Mouse (Mus musculus): ENCODE measurements around the gene U2af1. TPM values are rescaled to one million over a fixed set of nuclear protein-coding genes. Genes with fewer than 3 reads are reported as not detected.
"Not testable (repeated sequence)": the region's sequence is repeated elsewhere in the genome, so short reads cannot be mapped to it uniquely, and the experiment has no call there.

U2af1 gene
- polyA plus RNA-seq (2016; fragmentation: Nextera tagmentation; extraction: Ambion mirVana): 305 and 307 TPM in 2 replicates

GRCm38 (mm10) chr17:31658468-31659185, at the start of gene U2af1:
U2af1 (minus strand) TSS chr17:31658892.
- Histone ChIP-seq H3K36me3 (peaks cover 21% of the 10 kb centered on the region), H3K27me3 (replicated peaks) (no peaks in the 10 kb centered on the region), H3K27ac (peak within 1 kb of the TSS; percentile 75), H3K9ac (peak within 1 kb of the TSS; percentile 96), H3K4me2 (replicated peaks) (peak within 1 kb of the TSS; percentile 61), H3K4me3 (peak within 1 kb of the TSS; percentile 99), H3K9me3 (no peaks in the 10 kb centered on the region), H3K4me1 (peaks cover 13% of the 10 kb centered on the region)
- WGBS: under 1% methylated on average over 76 of the region's 77 CpGs
- peak; percentile 99 for ATAC-seq (ENCODE audit: low FRiP score, low read depth)

- 66% methylated on average over 20 of the region's 20 CpGs for WGBS
- no peak for ATAC-seq (ENCODE audit: low FRiP score, low read depth)
- H3K4me2 ChIP-seq (replicated peaks): no peak overlapping the region
- H3K9ac ChIP-seq: no peak overlapping the region
- H3K4me1 ChIP-seq: no peaks in the 10 kb centered on the region
- no peaks in the 10 kb centered on the region for H3K27me3 ChIP-seq (replicated peaks)
- H3K27ac ChIP-seq: no peak overlapping the region
- no peaks in the 10 kb centered on the region for H3K9me3 ChIP-seq
- no peaks in the 10 kb centered on the region for H3K36me3 ChIP-seq
- no peak overlapping the region for H3K4me3 ChIP-seq
These were observed 46.8 kb upstream of the U2af1 start for GRCm38 (mm10) chr17:31705271-31706020.

DNA sequence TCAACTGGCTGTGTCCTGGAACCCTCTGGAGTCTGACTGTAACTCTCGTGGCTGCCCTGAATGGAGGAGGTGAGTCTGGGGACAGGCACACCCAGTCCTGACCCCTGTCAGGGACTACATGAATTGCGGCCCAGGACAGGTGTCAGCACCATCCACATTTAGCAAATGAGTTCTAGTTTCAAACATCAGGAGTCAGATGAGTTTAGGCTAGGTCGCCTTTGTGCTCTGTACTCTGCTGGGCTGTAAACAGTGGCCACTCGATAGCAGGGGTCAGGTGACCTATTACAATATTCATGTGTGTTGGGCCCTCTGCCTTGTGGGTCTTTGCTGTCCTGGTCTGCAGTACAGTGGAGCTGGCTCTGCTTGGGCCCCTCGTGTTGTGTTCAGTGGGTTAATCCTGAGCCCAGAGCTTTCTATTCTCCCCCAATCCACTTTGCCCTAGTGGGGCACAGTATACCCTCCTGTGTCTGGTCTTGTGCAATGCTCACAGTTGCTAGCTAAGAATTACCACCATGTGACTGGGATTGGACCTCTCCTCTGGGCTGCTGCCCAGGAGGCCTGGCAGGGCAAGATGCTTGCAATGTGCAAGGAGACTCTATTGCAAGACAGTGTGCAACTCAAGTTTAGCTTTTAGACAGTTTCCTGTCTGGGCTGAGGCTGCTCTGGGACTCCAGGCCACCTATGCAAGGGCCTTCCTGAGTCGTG, 44.7 kb upstream of the U2af1 start:
- no peak for ATAC-seq (ENCODE audit: low FRiP score, low read depth)
- H3K9me3 ChIP-seq: no peaks in the 10 kb centered on the region
- H3K4me2 ChIP-seq (replicated peaks): no peak overlapping the region
- no peak overlapping the region for H3K27ac ChIP-seq
- 72% methylated on average over 6 of the region's 6 CpGs for WGBS
- H3K4me1 ChIP-seq: no peaks in the 10 kb centered on the region
- no peak overlapping the region for H3K4me3 ChIP-seq
- no peak overlapping the region for H3K9ac ChIP-seq
- no peaks in the 10 kb centered on the region for H3K36me3 ChIP-seq
- H3K27me3 ChIP-seq (replicated peaks): no peaks in the 10 kb centered on the region

GRCm38 (mm10) chr17:31698347-31698746, 39.7 kb upstream of the U2af1 start:
- Histone ChIP-seq H3K27ac (no peak overlapping the region), H3K4me1 (peaks cover 10% of the 10 kb centered on the region), H3K36me3 (no peaks in the 10 kb centered on the region), H3K4me3 (no peak overlapping the region), H3K4me2 (replicated peaks) (no peak overlapping the region), H3K9ac (no peak overlapping the region), H3K27me3 (replicated peaks) (no peaks in the 10 kb centered on the region), H3K9me3 (no peaks in the 10 kb centered on the region)
- WGBS: 71% methylated on average over 11 of the region's 11 CpGs
- no peak for ATAC-seq (ENCODE audit: low FRiP score, low read depth)

DNA sequence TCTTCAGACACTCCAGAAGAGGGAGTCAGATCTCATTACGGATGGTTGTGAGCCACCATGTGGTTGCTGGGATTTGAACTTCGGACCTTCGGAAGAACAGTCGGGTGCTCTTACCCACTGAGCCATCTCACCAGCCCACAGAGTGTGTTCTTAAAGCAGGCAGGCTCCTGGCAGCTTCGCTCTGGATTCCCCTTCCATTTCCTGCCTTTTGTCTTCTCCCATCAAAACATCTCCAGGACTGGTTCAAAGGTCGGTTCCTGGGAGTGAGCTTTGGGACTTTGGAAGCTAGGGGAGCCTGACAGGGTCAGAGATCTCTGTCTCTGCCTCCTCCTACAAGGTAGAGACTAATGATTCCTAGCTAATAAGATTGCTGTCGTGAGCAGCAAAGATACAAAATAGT, 36.7 kb upstream of the U2af1 start:
- ATAC-seq (ENCODE audit: low FRiP score, low read depth); H3K4me2 ChIP-seq (replicated peaks); H3K4me3 ChIP-seq; H3K36me3 ChIP-seq; H3K27me3 ChIP-seq (replicated peaks); H3K27ac ChIP-seq; H3K9ac ChIP-seq; H3K9me3 ChIP-seq: not testable (repeated sequence)
- WGBS: 86% methylated on average over 7 of the region's 7 CpGs
- H3K4me1 ChIP-seq: peaks cover 12% of the 10 kb centered on the region

GRCm38 (mm10) chr17:31694949-31695348, 36.3 kb upstream of the U2af1 start:
- no peak for ATAC-seq (ENCODE audit: low FRiP score, low read depth)
- H3K27ac ChIP-seq: no peak overlapping the region
- WGBS: 96% methylated on average over 1 of the region's 1 CpGs
- no peaks in the 10 kb centered on the region for H3K9me3 ChIP-seq
- H3K27me3 ChIP-seq (replicated peaks): no peaks in the 10 kb centered on the region
- no peaks in the 10 kb centered on the region for H3K36me3 ChIP-seq
- H3K4me2 ChIP-seq (replicated peaks): no peak overlapping the region
- peaks cover 12% of the 10 kb centered on the region for H3K4me1 ChIP-seq
- H3K4me3 ChIP-seq: no peak overlapping the region
- no peak overlapping the region for H3K9ac ChIP-seq

DNA sequence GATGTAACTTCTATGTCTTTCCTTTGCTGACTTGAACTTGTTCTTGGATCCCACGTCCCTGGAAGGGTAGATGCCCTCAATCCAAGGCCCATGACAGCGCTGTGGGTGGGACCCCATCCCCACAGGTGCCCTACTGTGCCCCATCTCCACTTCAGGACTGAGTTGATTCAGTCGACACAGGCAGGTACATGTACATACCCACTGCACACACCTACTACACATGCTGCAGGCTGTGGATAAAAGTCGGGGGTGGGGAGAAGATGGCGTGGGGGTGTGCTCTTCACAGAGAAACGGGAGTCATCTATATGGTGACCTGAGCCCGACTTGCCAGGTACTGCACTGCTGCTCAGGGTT, 35.3 kb upstream of the U2af1 start:
- H3K4me2 ChIP-seq (replicated peaks): peak overlapping the region; percentile 52; the same call in 1 of the 2 replicates
- H3K27ac ChIP-seq: no peak overlapping the region
- H3K9ac ChIP-seq: no peak overlapping the region
- H3K9me3 ChIP-seq: no peaks in the 10 kb centered on the region
- ATAC-seq (ENCODE audit: low FRiP score, low read depth): peak; percentile 50; the same call in 1 of the 2 replicates
- H3K27me3 ChIP-seq (replicated peaks): no peaks in the 10 kb centered on the region
- H3K4me3 ChIP-seq: no peak overlapping the region
- peaks cover 12% of the 10 kb centered on the region for H3K4me1 ChIP-seq
- no peaks in the 10 kb centered on the region for H3K36me3 ChIP-seq
- WGBS: 60% methylated on average over 7 of the region's 7 CpGs

- Histone ChIP-seq H3K36me3 (no peaks in the 10 kb centered on the region), H3K27me3 (replicated peaks) (no peaks in the 10 kb centered on the region), H3K4me3 (no peak overlapping the region), H3K9me3 (no peaks in the 10 kb centered on the region), H3K4me1 (peaks cover 12% of the 10 kb centered on the region), H3K9ac (no peak overlapping the region; the same call in 1 of the 2 replicates), H3K27ac (no peak overlapping the region), H3K4me2 (replicated peaks) (peak overlapping the region; percentile 52)
- peak; percentile 76 for ATAC-seq (ENCODE audit: low FRiP score, low read depth)
- WGBS: 3% methylated on average over 20 of the region's 20 CpGs
These were observed 34.8 kb upstream of the U2af1 start for GRCm38 (mm10) chr17:31693330-31694022.

DNA sequence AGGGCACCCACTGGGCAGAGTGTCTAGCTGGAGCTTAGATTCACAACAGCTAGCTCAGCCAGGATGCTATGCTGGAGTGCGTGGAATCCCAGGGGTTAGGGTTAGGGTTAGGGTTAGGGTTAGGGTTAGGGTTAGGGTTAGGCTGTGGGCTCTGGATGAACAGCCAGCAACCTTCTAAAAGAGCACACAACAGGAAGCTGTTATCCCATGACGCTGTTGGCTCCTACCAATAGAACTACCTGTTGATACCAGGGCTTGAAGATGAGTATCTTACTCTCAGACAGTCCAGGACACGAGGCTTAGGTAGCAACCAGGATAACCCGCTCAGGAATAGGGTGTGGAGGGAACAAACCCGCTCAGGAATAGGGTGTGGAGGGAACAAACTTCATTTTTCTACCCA, 34.2 kb upstream of the U2af1 start:
- no peaks in the 10 kb centered on the region for H3K36me3 ChIP-seq
- H3K4me3 ChIP-seq: no peak overlapping the region
- no peaks in the 10 kb centered on the region for H3K27me3 ChIP-seq (replicated peaks)
- 40% methylated on average over 5 of the region's 5 CpGs for WGBS
- H3K4me1 ChIP-seq: peaks cover 12% of the 10 kb centered on the region
- H3K9ac ChIP-seq: no peak overlapping the region
- peak; percentile 13; the same call in 1 of the 2 replicates for ATAC-seq (ENCODE audit: low FRiP score, low read depth)
- H3K9me3 ChIP-seq: no peaks in the 10 kb centered on the region
- peak overlapping the region; percentile 52; the same call in 1 of the 2 replicates for H3K4me2 ChIP-seq (replicated peaks)
- no peak overlapping the region for H3K27ac ChIP-seq

DNA sequence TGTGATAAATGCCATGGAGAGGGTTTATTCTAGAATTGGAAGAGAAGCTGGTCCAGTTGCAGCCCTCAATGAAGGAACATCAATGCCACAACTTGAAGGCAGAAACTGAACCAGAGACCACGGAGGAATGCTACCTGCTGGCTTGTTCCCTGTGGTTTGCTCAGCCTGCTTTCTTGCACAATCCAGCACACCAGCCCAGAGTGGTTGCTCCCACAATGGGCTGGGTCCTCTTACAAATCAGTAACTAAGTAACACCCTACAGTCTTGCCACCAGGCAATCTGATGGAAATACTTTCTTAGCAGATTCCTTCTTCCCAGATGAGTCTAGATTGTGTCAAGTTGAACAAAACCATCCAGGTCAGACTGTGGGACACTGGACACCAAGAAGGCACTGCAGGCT, 30.9 kb upstream of the U2af1 start:
- Histone ChIP-seq H3K27ac (no peak overlapping the region), H3K9ac (no peak overlapping the region), H3K4me1 (peaks cover 21% of the 10 kb centered on the region), H3K36me3 (no peaks in the 10 kb centered on the region), H3K4me3 (no peak overlapping the region), H3K27me3 (replicated peaks) (no peaks in the 10 kb centered on the region), H3K4me2 (replicated peaks) (no peak overlapping the region), H3K9me3 (no peaks in the 10 kb centered on the region)
- 63% methylated on average over 1 of the region's 1 CpGs for WGBS
- no peak for ATAC-seq (ENCODE audit: low FRiP score, low read depth)

DNA sequence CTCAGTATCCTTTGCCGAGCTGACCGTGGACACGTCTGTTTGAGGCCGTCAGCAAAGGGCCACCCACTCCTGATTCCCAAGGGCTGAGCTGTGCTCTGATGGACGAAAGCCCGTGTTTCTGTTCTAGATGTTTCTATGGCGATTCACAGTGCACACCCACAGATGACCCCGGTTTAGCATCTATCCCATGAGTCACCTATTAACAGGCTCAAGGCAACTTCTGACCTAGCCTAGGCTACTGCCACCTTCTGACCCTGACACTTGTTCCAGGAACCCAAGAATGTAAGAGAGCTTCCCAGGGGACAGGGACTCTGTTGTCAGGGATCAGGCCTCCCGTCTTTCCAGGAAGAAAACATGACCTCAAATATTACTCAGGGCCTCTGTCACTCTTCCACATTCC, 29.4 kb upstream of the U2af1 start:
- 0 out of 2 replicates have a peak, but pooled peaks cover 4% of the 10 kb centered on the region for H3K27me3 ChIP-seq (replicated peaks)
- no peak overlapping the region for H3K4me3 ChIP-seq
- no peak overlapping the region for H3K9ac ChIP-seq
- no peak overlapping the region for H3K27ac ChIP-seq
- ATAC-seq (ENCODE audit: low FRiP score, low read depth): no peak
- H3K4me2 ChIP-seq (replicated peaks): no peak overlapping the region
- 76% methylated on average over 9 of the region's 9 CpGs for WGBS
- H3K4me1 ChIP-seq: peaks cover 9% of the 10 kb centered on the region
- H3K36me3 ChIP-seq: no peaks in the 10 kb centered on the region
- H3K9me3 ChIP-seq: no peaks in the 10 kb centered on the region

DNA sequence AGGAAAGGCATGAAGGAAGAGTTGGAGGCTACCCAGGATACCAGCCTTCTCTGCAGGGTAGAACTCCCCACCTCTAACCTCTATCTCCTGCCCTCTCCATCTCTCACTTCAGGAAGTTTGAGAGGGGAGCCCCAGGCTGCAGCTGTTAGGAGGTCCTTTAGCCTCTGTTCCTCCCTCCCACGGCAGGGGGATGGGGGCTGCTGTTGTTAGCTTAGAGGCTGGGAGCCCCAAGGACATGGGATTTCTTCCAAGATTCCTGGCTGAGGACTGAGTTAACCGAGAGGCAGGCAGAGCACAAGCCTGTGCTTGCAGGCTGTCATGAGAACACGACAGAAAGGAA, 27.5 kb upstream of the U2af1 start:
- Histone ChIP-seq H3K4me3 (no peak overlapping the region), H3K27me3 (replicated peaks) (0 out of 2 replicates have a peak, but pooled peaks cover 4% of the 10 kb centered on the region), H3K36me3 (no peaks in the 10 kb centered on the region), H3K4me1 (peaks cover 9% of the 10 kb centered on the region), H3K27ac (no peak overlapping the region; the same call in 1 of the 2 replicates), H3K4me2 (replicated peaks) (peak overlapping the region; percentile 30; the same call in 1 of the 2 replicates), H3K9me3 (no peaks in the 10 kb centered on the region), H3K9ac (peak overlapping the region; percentile 38)
- 0 out of 2 replicates have a peak, but pooled peaks have one; percentile 2 for ATAC-seq (ENCODE audit: low FRiP score, low read depth)
- 51% methylated on average over 3 of the region's 3 CpGs for WGBS
